Mouse (Mus musculus) limb, embryonic 14.5 days (tissue): Measurements from ENCODE around the gene Traf4. TPM values are rescaled to one million over a fixed set of nuclear protein-coding genes. Genes with fewer than 3 reads are reported as not detected.
A peak's percentile ranks its signal among the peaks of the same experiment; 100 is the strongest.

Experiments used
- ATAC-seq: fragments of 200-750 bp; cut with Nextera tagmentation; 2 replicates; pipeline ENCODE4 v1.8.0; 2017; ENCODE audit warnings: low read depth, moderate number of reproducible peaks, moderate TSS enrichment; ENCODE audit not compliant: low FRiP score
- DNase-seq: peaks from one replicate; pipeline ENCODE4 v3.0.0-alpha.2; 2015; ENCODE audit warnings: low spot score
- H3K27ac ChIP-seq: fragments of 300-500 bp; sonication (generic); replicated peaks from 2 replicates; pipeline ENCODE4 v1.5.1; 2014; ENCODE audit warnings: low read depth, mild to moderate bottlenecking, low read length, moderate library complexity, mixed read lengths
- H3K27me3 ChIP-seq: fragments of 300-500 bp; sonication (generic); 2 replicates; pipeline ENCODE4 v1.6.1; 2014; ENCODE audit warnings: low read length, mixed read lengths; ENCODE audit not compliant: control insufficient read depth, insufficient read depth
- H3K36me3 ChIP-seq: fragments of 300-500 bp; sonication (generic); 2 replicates; pipeline ENCODE4 v1.6.1; 2014; ENCODE audit warnings: mild to moderate bottlenecking, low read length, moderate library complexity, mixed read lengths; ENCODE audit not compliant: control insufficient read depth, insufficient read depth
- H3K4me1 ChIP-seq: fragments of 300-500 bp; sonication (generic); 2 replicates; pipeline ENCODE4 v1.6.1; 2014; ENCODE audit warnings: antibody characterized with exemption, low read length, mixed read lengths; ENCODE audit not compliant: control insufficient read depth, insufficient read depth
- H3K4me2 ChIP-seq: fragments of 300-500 bp; sonication (generic); replicated peaks from 2 replicates; pipeline ENCODE4 v1.6.1; 2014; ENCODE audit warnings: low read depth, mild to moderate bottlenecking, low read length, moderate library complexity; ENCODE audit not compliant: severe bottlenecking
- H3K4me3 ChIP-seq: fragments of 300-500 bp; sonication (generic); replicated peaks from 2 replicates; pipeline ENCODE4 v1.5.1; 2014; ENCODE audit warnings: low read length
- H3K9ac ChIP-seq: fragments of 300-500 bp; sonication (generic); 2 replicates; pipeline ENCODE4 v1.6.1; 2014; ENCODE audit warnings: mild to moderate bottlenecking, low read depth, low read length, moderate library complexity; ENCODE audit not compliant: severe bottlenecking
- H3K9me3 ChIP-seq: fragments of 300-500 bp; sonication (generic); 2 replicates; pipeline ENCODE4 v1.6.1; 2016; ENCODE audit warnings: low read length; ENCODE audit not compliant: control insufficient read depth
- POLR2A ChIP-seq: fragments of 200-500 bp; IDR thresholded peaks from 2 replicates; pipeline ENCODE4 v1.8.0; 2012; ENCODE audit warnings: inconsistent platforms, mild to moderate bottlenecking, moderate library complexity, borderline replicate concordance; ENCODE audit not compliant: insufficient read depth, insufficient read length; ENCODE audit errors: extremely low read depth
- WGBS: fragments of 180-500 bp; shearing (Covaris S2); extraction: QIAGEN DNeasy Blood & Tissue Kit; methylation state at CpG from one replicate; pipeline ENCODE4 v1.1.7; 2014; 5-methylcytosine and 5-hydroxymethylcytosine counted together
- polyA plus RNA-seq, 2 experiments: library from polyadenylated mRNA; depleted of rRNA in 1 of 2; stranded (reverse) in 1 of 2; unstranded in 1 of 2; fragments of >200 nt; fragmentation: Nextera tagmentation in 1 of 2; extraction: Ambion mirVana in 1 of 2; gene quantifications; 2 replicates each; pipeline versions ENCODE4 v1.2.1 to v1.2.3; 2012 to 2014

Gene Traf4
- polyA plus RNA-seq, 2 experiments = 59.0 to 159 TPM

DNA sequence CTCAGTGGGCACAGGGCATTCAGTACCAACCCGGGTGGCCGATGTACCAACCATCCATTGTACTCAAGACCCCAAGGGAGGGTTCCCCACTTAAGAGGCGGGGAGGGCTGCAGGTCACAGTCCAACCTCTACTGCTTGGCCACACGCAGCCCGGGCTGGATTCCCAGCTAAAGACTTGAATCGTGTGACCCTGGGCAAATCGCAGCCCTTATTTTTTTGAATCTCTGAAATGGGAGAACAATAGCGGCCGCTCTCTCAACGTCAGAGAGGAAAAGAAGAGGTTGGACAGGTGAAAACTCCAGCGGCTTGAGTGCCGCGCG, 825 bp downstream of the Traf4 start:
- peak overlapping the region; percentile 98 for H3K9ac ChIP-seq
- TF ChIP-seq POLR2A = no peak
- WGBS = 0% methylated on average over 14 of the region's 14 CpGs
- peaks cover 32% of the 10 kb centered on the region for H3K4me1 ChIP-seq
- H3K27ac ChIP-seq = peak overlapping the region; percentile 97
- no peak for DNase-seq
- peak overlapping the region; percentile 100 for H3K4me3 ChIP-seq
- no peak for ATAC-seq
- peaks cover 34% of the 10 kb centered on the region for H3K36me3 ChIP-seq
- no peaks in the 10 kb centered on the region for H3K27me3 ChIP-seq
- H3K9me3 ChIP-seq = no peaks in the 10 kb centered on the region
- H3K4me2 ChIP-seq = peak overlapping the region; percentile 82

DNA sequence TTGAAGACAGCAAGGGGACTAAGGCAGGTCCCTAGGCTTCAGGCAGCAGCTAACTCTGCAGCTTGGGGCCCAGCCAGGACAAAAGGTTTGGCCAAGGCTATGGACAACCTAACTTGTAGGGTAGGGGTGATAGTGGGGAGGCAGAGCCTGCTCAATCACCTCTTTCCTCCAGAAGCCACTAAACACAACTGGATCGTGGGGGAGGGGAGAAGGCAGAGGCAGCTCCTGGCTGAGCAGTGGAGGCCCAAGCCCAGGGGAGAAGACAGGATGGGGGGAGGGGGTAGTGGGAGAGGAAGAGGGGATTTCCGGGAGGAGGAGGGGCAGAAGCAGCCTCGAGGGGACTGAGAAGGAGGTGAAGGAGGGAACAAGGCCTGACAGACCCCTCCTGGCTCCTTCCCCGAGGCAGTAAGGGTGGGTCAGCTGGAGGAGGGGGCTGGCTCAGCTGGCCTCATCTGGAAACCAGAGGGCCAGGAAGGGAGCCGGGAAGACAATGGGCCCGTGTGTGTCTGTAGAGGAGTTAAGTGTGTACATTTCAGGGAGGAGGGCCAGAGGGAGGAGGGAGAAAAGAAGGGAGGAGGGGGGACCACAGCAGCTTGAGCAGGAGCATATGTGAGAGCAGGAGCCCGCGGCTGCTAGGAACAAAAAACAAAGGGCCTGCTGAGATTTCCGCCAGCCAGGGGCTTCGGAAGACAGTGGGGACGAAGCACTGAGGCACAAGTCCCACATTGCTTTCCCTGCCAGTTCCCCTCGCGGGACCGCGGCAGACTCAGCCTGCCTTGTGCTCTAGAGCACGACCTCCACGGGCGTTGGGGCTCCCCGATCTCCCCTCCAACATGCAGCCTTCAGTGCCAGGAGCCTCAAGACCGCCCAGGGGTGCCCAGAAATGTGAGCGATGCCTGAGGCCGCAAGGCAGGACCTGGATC, 1.4 kb downstream of the Traf4 start:
- no peaks in the 10 kb centered on the region for H3K27me3 ChIP-seq
- peak overlapping the region; percentile 97 for H3K27ac ChIP-seq
- 0 out of 2 replicates have a peak, but pooled peaks have one; percentile 11 for TF ChIP-seq POLR2A
- H3K4me1 ChIP-seq = peaks cover 32% of the 10 kb centered on the region
- H3K4me3 ChIP-seq = peak overlapping the region; percentile 100
- peaks cover 38% of the 10 kb centered on the region for H3K36me3 ChIP-seq
- peak overlapping the region; percentile 82 for H3K4me2 ChIP-seq
- no peaks in the 10 kb centered on the region for H3K9me3 ChIP-seq
- DNase-seq (peak; percentile 88), ATAC-seq (peak; percentile 72)
- peak overlapping the region; percentile 98 for H3K9ac ChIP-seq
- WGBS = under 1% methylated on average over 21 of the region's 22 CpGs

DNA sequence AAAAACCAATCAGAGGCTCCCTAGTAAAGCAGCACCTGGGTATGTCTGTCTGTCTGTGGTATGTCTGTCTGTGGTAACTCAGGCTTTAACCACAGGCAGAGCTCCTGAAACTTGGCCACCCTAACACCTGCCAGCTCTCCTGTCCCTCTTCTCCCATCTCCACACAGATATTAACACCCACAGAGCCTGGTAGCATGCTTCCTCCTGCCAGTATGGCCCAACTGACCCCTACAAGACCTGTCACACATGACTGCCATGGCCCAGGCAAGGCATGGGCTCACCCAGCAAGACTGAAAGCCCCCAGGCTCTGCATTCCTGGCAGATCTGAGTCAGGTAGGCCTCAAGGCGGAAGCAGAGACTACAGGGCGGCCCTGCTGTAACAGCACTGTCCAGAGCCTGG, 2.3 kb downstream of the Traf4 start:
- ATAC-seq = no peak
- 36% methylated on average over 2 of the region's 2 CpGs for WGBS
- H3K9me3 ChIP-seq = no peaks in the 10 kb centered on the region
- TF ChIP-seq POLR2A = no peak
- peak overlapping the region; percentile 97 for H3K27ac ChIP-seq
- H3K4me2 ChIP-seq = peak overlapping the region; percentile 82
- peak overlapping the region; percentile 100 for H3K4me3 ChIP-seq
- H3K36me3 ChIP-seq = peaks cover 47% of the 10 kb centered on the region
- H3K9ac ChIP-seq = peak overlapping the region; percentile 98
- H3K27me3 ChIP-seq = no peaks in the 10 kb centered on the region
- H3K4me1 ChIP-seq = peaks cover 32% of the 10 kb centered on the region
- no peak for DNase-seq

DNA sequence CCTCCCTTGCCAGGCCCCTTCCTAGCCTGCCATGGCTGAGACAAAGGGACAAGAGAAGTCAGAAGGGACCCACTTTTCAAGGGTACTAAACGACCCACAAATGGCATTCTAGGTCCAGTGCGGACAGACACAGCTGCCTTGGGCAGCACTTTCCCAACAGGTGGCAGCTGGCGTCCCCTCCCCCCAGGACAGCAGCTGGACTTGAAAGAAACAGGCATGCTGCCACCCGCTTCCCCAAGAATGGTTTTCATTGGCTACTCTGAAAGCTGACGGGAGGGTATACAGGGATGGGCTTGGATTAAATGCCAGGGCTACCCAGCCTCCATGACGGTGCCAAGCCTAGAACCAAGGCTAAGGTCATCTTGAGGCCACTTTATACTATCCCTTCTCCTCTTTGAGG, 2.9 kb downstream of the Traf4 start:
- Histone ChIP-seq H3K9me3 (no peaks in the 10 kb centered on the region), H3K27ac (peak overlapping the region; percentile 97), H3K4me2 (peak overlapping the region; percentile 82), H3K27me3 (no peaks in the 10 kb centered on the region), H3K9ac (peak overlapping the region; percentile 98; the same call in 1 of the 2 replicates), H3K4me3 (peak overlapping the region; percentile 100), H3K4me1 (peaks cover 32% of the 10 kb centered on the region), H3K36me3 (peaks cover 53% of the 10 kb centered on the region)
- no peak for TF ChIP-seq POLR2A
- 24% methylated on average over 6 of the region's 6 CpGs for WGBS
- peak; percentile 63 for DNase-seq
- no peak for ATAC-seq

DNA sequence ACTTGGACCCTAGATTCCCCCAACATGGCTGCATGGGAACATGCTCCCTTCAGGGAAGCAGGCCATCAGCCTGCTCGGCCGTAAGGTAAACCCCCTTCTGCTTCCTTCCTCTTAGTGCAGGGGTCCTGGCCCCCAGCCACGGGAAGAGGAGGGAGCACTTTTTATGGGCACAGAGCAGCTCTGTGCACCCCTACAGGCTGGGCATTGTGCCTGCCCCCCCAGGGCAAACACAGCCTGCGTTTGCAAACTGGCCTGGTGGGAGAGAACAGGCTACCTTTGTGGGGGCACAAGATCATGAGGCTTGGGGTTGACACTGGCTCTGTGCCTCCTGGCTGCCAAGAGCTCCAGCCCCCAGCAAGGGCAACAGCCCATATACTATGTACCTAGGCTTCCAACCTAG, 3.4 kb downstream of the Traf4 start:
- H3K4me1 ChIP-seq = peaks cover 32% of the 10 kb centered on the region
- WGBS = 33% methylated on average over 4 of the region's 4 CpGs
- peak overlapping the region; percentile 97 for H3K27ac ChIP-seq
- H3K4me3 ChIP-seq = peak overlapping the region; percentile 100
- DNase-seq = no peak
- no peak for TF ChIP-seq POLR2A
- H3K36me3 ChIP-seq = peaks cover 58% of the 10 kb centered on the region
- H3K9me3 ChIP-seq = no peaks in the 10 kb centered on the region
- peak overlapping the region; percentile 31; the same call in 1 of the 2 replicates for H3K9ac ChIP-seq
- peak overlapping the region; percentile 82 for H3K4me2 ChIP-seq
- no peak for ATAC-seq
- no peaks in the 10 kb centered on the region for H3K27me3 ChIP-seq
